Mouse (Mus musculus): ENCODE measurements around the gene Mfsd4a.

GRCm38 (mm10) chr1:132008881-132009644 lies 58.8 kb downstream of the Mfsd4a start:
- TF ChIP-seq CTCF (IDR thresholded peaks at IDR 0.05; ENCODE audit: low read depth, low read length) (no peak), POLR2A (IDR thresholded peaks at IDR 0.05; ENCODE audit: insufficient read depth, low read length) (no peak), EP300 (IDR thresholded peaks at IDR 0.05; ENCODE audit: insufficient read depth, low read depth, low read length) (no peak)

All from ES-Bruce4 (cell line).